Mouse (Mus musculus) G1E (cell line): ENCODE data around the gene Emilin3.

ENCODE experiments used
- CTCF ChIP-seq: IDR thresholded peaks from 2 replicates; pipeline ENCODE4 v1.5.1; 2012; ENCODE audit warnings: low read depth, low read length, inconsistent platforms, mixed read lengths
- GATA1 ChIP-seq: IDR thresholded peaks from 2 replicates; pipeline ENCODE4 v1.6.1; 2012; ENCODE audit warnings: borderline replicate concordance, low read length, inconsistent platforms, mixed read lengths
- GATA2 ChIP-seq: IDR thresholded peaks from 2 replicates; pipeline ENCODE4 v1.6.1; 2012; ENCODE audit warnings: low read depth, low read length, inconsistent platforms, borderline replicate concordance
- POLR2AphosphoS5 ChIP-seq: IDR thresholded peaks from 2 replicates; pipeline ENCODE4 v1.6.1; 2012; ENCODE audit warnings: low read depth, low read length, inconsistent platforms; ENCODE audit not compliant: insufficient replicate concordance
- TAL1 ChIP-seq: conservative IDR thresholded peaks from 2 replicates; pipeline ENCODE4 v1.6.1; 2012; ENCODE audit warnings: low read depth, low read length, inconsistent platforms, mixed read lengths

DNA sequence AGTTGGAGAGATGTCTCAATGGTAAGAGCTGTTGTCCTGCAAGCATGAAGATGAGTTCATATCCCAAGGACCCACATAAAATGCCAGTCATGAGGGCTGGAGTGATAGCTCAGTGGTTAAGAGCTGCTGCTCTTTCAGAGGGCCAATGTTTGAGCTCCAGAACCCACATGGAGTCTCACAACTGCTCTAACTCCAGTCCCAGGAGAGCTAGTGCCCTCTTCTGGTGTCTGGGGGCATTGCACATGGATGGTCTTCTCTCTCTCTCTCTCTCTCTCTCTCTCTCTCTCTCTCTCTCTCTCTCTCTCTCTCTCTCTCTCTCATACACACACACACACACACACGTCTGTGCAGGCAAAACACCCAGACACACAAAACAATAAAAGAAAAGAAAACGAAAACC is 27.3 kb downstream of the Emilin3 start:
- TF ChIP-seq CTCF: peak; percentile 69
- no peak for TF ChIP-seq GATA1
- no peak for TF ChIP-seq GATA2
- TF ChIP-seq TAL1: no peak
- TF ChIP-seq POLR2AphosphoS5: no peak
